Mouse (Mus musculus) lung, postnatal 4 days (tissue): ENCODE measurements around the gene Ebna1bp2.

Source experiments
- DNase-seq, 2 experiments: peaks; one replicate each; pipeline ENCODE4 v3.0.0; 2021

Gene Ebna1bp2

GRCm38 (mm10) chr4:118620279-118620966, at the start of gene Ebna1bp2, which contains the start of gene Cfap57:
Gene Ebna1bp2, plus strand, starts transcription at chr4:118620799.
Gene Cfap57, minus strand, starts transcription at chr4:118620777.
- DNase-seq = peak; percentile 91 to 92

GRCm38 (mm10) chr4:118571441-118571840, 49.2 kb upstream of the Ebna1bp2 start:
- no peak for DNase-seq

- peak; percentile 74 to 86 for DNase-seq
These were observed 44.5 kb upstream of the Ebna1bp2 start for GRCm38 (mm10) chr4:118576097-118576496.

- peak; percentile 44 to 46 for DNase-seq
These were observed 41.3 kb upstream of the Ebna1bp2 start for GRCm38 (mm10) chr4:118579313-118579712.

- DNase-seq = no peak
These were observed 39.1 kb upstream of the Ebna1bp2 start for GRCm38 (mm10) chr4:118581508-118581907.

GRCm38 (mm10) chr4:118582629-118583028, 38.0 kb upstream of the Ebna1bp2 start:
- DNase-seq = no peak

GRCm38 (mm10) chr4:118589053-118589732, 31.4 kb upstream of the Ebna1bp2 start:
- DNase-seq = no peak

GRCm38 (mm10) chr4:118589733-118590130, 30.9 kb upstream of the Ebna1bp2 start:
- no peak for DNase-seq

GRCm38 (mm10) chr4:118604065-118604464, 16.5 kb upstream of the Ebna1bp2 start:
- no peak for DNase-seq

- DNase-seq = no peak
These were observed 10.8 kb upstream of the Ebna1bp2 start for GRCm38 (mm10) chr4:118609836-118610235.

- peak; percentile 66 to 69 for DNase-seq
These were observed 8.0 kb upstream of the Ebna1bp2 start for GRCm38 (mm10) chr4:118612619-118613018.

- DNase-seq = no peak
These were observed 5.2 kb upstream of the Ebna1bp2 start for GRCm38 (mm10) chr4:118615412-118615811.

- DNase-seq = no peak
These were observed 345 bp downstream of the Ebna1bp2 start for GRCm38 (mm10) chr4:118620967-118621320.

GRCm38 (mm10) chr4:118621781-118622180, 1.2 kb downstream of the Ebna1bp2 start:
- DNase-seq = no peak

- no peak for DNase-seq
These were observed 9.7 kb downstream of the Ebna1bp2 start for GRCm38 (mm10) chr4:118630261-118630660.

GRCm38 (mm10) chr4:118642346-118643190, 22.0 kb downstream of the Ebna1bp2 start:
- DNase-seq = peak in 1 of 2 experiments; percentile 33

- peak in 1 of 2 experiments; percentile 52 for DNase-seq
These were observed 24.6 kb downstream of the Ebna1bp2 start for GRCm38 (mm10) chr4:118645234-118645633.

GRCm38 (mm10) chr4:118658652-118659051, 38.1 kb downstream of the Ebna1bp2 start, which contains the start of gene Olfr62:
Gene Olfr62, plus strand, starts transcription at chr4:118658952.
- no peak for DNase-seq
